Mouse (Mus musculus) embryonic fibroblast, embryonic 13.5 days (primary cell): ENCODE measurements around the gene Hoxb4. TPM values are rescaled to one million over a fixed set of nuclear protein-coding genes. Genes with fewer than 3 reads are reported as not detected.
A peak's percentile ranks its signal among the peaks of the same experiment; 100 is the strongest.

Experiments
- H3K27ac ChIP-seq: 2 replicates; pipeline ENCODE4 v1.5.1; 2012; ENCODE audit warnings: low read length, control low read depth, inconsistent platforms; ENCODE audit not compliant: insufficient read depth
- H3K4me1 ChIP-seq: 2 replicates; pipeline ENCODE4 v1.6.1; 2011; ENCODE audit warnings: low read length; ENCODE audit not compliant: control insufficient read depth, insufficient read depth
- H3K4me3 ChIP-seq: 2 replicates; pipeline ENCODE4 v1.5.1; 2011; ENCODE audit warnings: mild to moderate bottlenecking, control low read depth, low read length; ENCODE audit not compliant: insufficient read depth
- CTCF ChIP-seq: IDR thresholded peaks from 2 replicates; pipeline ENCODE4 v1.5.1; 2011; ENCODE audit warnings: mild to moderate bottlenecking, control low read depth, low read length, moderate library complexity, borderline replicate concordance; ENCODE audit not compliant: insufficient read depth
- POLR2A ChIP-seq: IDR thresholded peaks from 2 replicates; pipeline ENCODE4 v1.6.1; 2011; ENCODE audit warnings: low read depth, mild to moderate bottlenecking, control low read depth, low read length, moderate library complexity
- polyA plus RNA-seq: library from polyadenylated mRNA; stranded (reverse); fragments of >200 nt; gene quantifications from 2 replicates; pipeline ENCODE4 v1.2.4, GENCODE M21; 2011; ENCODE audit warnings: low read depth; ENCODE audit not compliant: missing spikeins, insufficient read length

The Hoxb4 gene
- 8.3 and 10.4 TPM in 2 replicates for polyA plus RNA-seq

GRCm38 (mm10) chr11:96317608-96318367 lies at the start of gene Hoxb4:
Gene Hoxb4, plus strand, starts transcription at chr11:96318267.
- H3K4me1 ChIP-seq, result no peaks in the 10 kb centered on the region
- no peak for TF ChIP-seq CTCF
- TF ChIP-seq POLR2A, result no peak
- peak within 1 kb of the TSS; percentile 52 for H3K4me3 ChIP-seq
- H3K27ac ChIP-seq, result peak within 1 kb of the TSS; percentile 93

- H3K27ac ChIP-seq, result peak overlapping the region; percentile 90
- no peak overlapping the region for H3K4me3 ChIP-seq
- TF ChIP-seq POLR2A, result no peak
- TF ChIP-seq CTCF, result no peak
- H3K4me1 ChIP-seq, result no peaks in the 10 kb centered on the region
These were observed 48.2 kb upstream of the Hoxb4 start for GRCm38 (mm10) chr11:96269869-96270268.

- Histone ChIP-seq H3K4me1 (no peaks in the 10 kb centered on the region), H3K27ac (peak within 1 kb of the TSS; percentile 90), H3K4me3 (peak within 1 kb of the TSS; percentile 66)
- TF ChIP-seq CTCF, result no peak
- TF ChIP-seq POLR2A, result peak; percentile 3; the same call in 1 of the 2 replicates
These were observed 47.0 kb upstream of the Hoxb4 start, which contains the start of gene Hoxb9 for GRCm38 (mm10) chr11:96270996-96271540. Gene Hoxb9, plus strand, starts transcription at chr11:96271457.

- no peak; the same call in none of the 2 replicates for TF ChIP-seq POLR2A
- no peak for TF ChIP-seq CTCF
- Histone ChIP-seq H3K4me3 (peak overlapping the region; percentile 66), H3K4me1 (no peaks in the 10 kb centered on the region), H3K27ac (peak overlapping the region; percentile 68)
These were observed 46.5 kb upstream of the Hoxb4 start for GRCm38 (mm10) chr11:96271541-96272011.

- no peaks in the 10 kb centered on the region for H3K4me1 ChIP-seq
- H3K27ac ChIP-seq, result peak overlapping the region; percentile 68
- peak overlapping the region; percentile 66 for H3K4me3 ChIP-seq
- no peak for TF ChIP-seq CTCF
- TF ChIP-seq POLR2A, result peak; percentile 6; the same call in 1 of the 2 replicates
These were observed 45.8 kb upstream of the Hoxb4 start for GRCm38 (mm10) chr11:96272024-96272921.

- TF ChIP-seq CTCF (no peak), POLR2A (no peak)
- Histone ChIP-seq H3K27ac (no peak overlapping the region), H3K4me1 (no peaks in the 10 kb centered on the region), H3K4me3 (no peak overlapping the region)
These were observed 43.6 kb upstream of the Hoxb4 start for GRCm38 (mm10) chr11:96274428-96274827.

GRCm38 (mm10) chr11:96275896-96276295 lies 42.2 kb upstream of the Hoxb4 start:
- H3K4me3 ChIP-seq, result no peak overlapping the region
- TF ChIP-seq CTCF (no peak), POLR2A (no peak)
- H3K4me1 ChIP-seq, result no peaks in the 10 kb centered on the region
- H3K27ac ChIP-seq, result no peak overlapping the region

- Histone ChIP-seq H3K4me1 (no peaks in the 10 kb centered on the region), H3K27ac (peak overlapping the region; percentile 55), H3K4me3 (no peak overlapping the region)
- TF ChIP-seq POLR2A (no peak), CTCF (no peak)
These were observed 40.7 kb upstream of the Hoxb4 start for GRCm38 (mm10) chr11:96277151-96278044.

- H3K27ac ChIP-seq, result peak overlapping the region; percentile 55
- H3K4me1 ChIP-seq, result no peaks in the 10 kb centered on the region
- TF ChIP-seq CTCF (no peak), POLR2A (no peak)
- no peak overlapping the region for H3K4me3 ChIP-seq
These were observed 39.7 kb upstream of the Hoxb4 start for GRCm38 (mm10) chr11:96278324-96278723.
